Mouse (Mus musculus) MEL (cell line): ENCODE measurements around the gene Irf3. TPM values are rescaled to one million over a fixed set of nuclear protein-coding genes. Genes with fewer than 3 reads are reported as not detected.

Experiments used
- DNase-seq: peaks from one replicate; pipeline ENCODE4 v3.0.0; 2011; ENCODE audit warnings: low read depth, low spot score
- H3K27ac ChIP-seq: 2 replicates; pipeline ENCODE4 v1.5.1; 2012; ENCODE audit warnings: low read depth, mild to moderate bottlenecking, control low read depth, low read length, moderate library complexity; ENCODE audit not compliant: control insufficient read depth
- H3K27me3 ChIP-seq, 2 experiments: fragments of 150-350 bp in 1 of 2; sonication (generic) in 1 of 2; 2 replicates each; pipeline ENCODE4 v1.6.1; 2012; ENCODE audit warnings: low read length in 2 of 2, mild to moderate bottlenecking in 2 of 2, improper control_type of control experiment in 1 of 2, moderate library complexity in 1 of 2; ENCODE audit not compliant: insufficient read depth in 2 of 2, control insufficient read depth in 1 of 2
- H3K36me3 ChIP-seq, 2 experiments: 2 replicates each; pipeline ENCODE4 v1.6.1; 2012 to 2014; ENCODE audit warnings: low read length in 2 of 2, improper control_type of control experiment in 1 of 2, inconsistent platforms in 1 of 2, mild to moderate bottlenecking in 1 of 2; ENCODE audit not compliant: insufficient read depth in 2 of 2, control insufficient read depth in 1 of 2
- H3K4me1 ChIP-seq, 2 experiments: fragments of 150-350 bp in 1 of 2; sonication (generic) in 1 of 2; 2 replicates each; pipeline ENCODE4 v1.6.1; 2012; ENCODE audit warnings: low read length in 2 of 2, improper control_type of control experiment in 1 of 2, mild to moderate bottlenecking in 1 of 2; ENCODE audit not compliant: insufficient read depth in 2 of 2, control insufficient read depth in 1 of 2
- H3K4me3 ChIP-seq, 2 experiments: fragments of 150-350 bp in 1 of 2; sonication (generic) in 1 of 2; 2 replicates each; pipeline ENCODE4 v1.5.1; 2012; ENCODE audit warnings: low read depth in 2 of 2, low read length in 2 of 2, mild to moderate bottlenecking in 2 of 2, moderate library complexity in 2 of 2, control low read depth in 1 of 2, improper control_type of control experiment in 1 of 2; ENCODE audit not compliant: control insufficient read depth in 1 of 2, insufficient read depth in 1 of 2
- H3K79me2 ChIP-seq: 2 replicates; pipeline ENCODE4 v1.6.1; 2012; ENCODE audit warnings: mild to moderate bottlenecking, low read length, moderate library complexity; ENCODE audit not compliant: control insufficient read depth, poor library complexity, insufficient read depth
- H3K9ac ChIP-seq: 2 replicates; pipeline ENCODE4 v1.6.1; 2012; ENCODE audit warnings: low read depth, mild to moderate bottlenecking, control low read depth, low read length, moderate library complexity; ENCODE audit not compliant: control insufficient read depth, poor library complexity, severe bottlenecking
- H3K9me3 ChIP-seq: fragments of 150-350 bp; sonication (generic); replicated peaks from 2 replicates; pipeline ENCODE4 v1.6.1; 2012; ENCODE audit warnings: mild to moderate bottlenecking, low read length, improper control_type of control experiment, moderate library complexity; ENCODE audit not compliant: insufficient read depth
- BHLHE40 ChIP-seq: IDR thresholded peaks from 2 replicates; pipeline ENCODE4 v1.6.1; 2012; ENCODE audit warnings: low read depth, mild to moderate bottlenecking, inconsistent platforms, low read length, improper control_type of control experiment, borderline replicate concordance
- CHD1 ChIP-seq: IDR thresholded peaks from 2 replicates; pipeline ENCODE4 v1.6.1; 2012; ENCODE audit warnings: low read depth, mild to moderate bottlenecking, inconsistent platforms, low read length, improper control_type of control experiment
- CHD2 ChIP-seq: IDR thresholded peaks from 2 replicates; pipeline ENCODE4 v1.6.1; 2011; ENCODE audit warnings: low read length, improper control_type of control experiment
- CTCF ChIP-seq, 3 experiments: IDR thresholded peaks in 2 of 3; conservative IDR thresholded peaks in 1 of 3; 2 replicates each; pipeline ENCODE4 v1.5.1; 2011 to 2012; ENCODE audit warnings: low read length in 3 of 3, low read depth in 2 of 3, mild to moderate bottlenecking in 2 of 3, improper control_type of control experiment in 1 of 3, inconsistent platforms in 1 of 3, mixed read lengths in 1 of 3, moderate library complexity in 1 of 3; ENCODE audit not compliant: control insufficient read depth in 1 of 3, insufficient read depth in 1 of 3, poor library complexity in 1 of 3, severe bottlenecking in 1 of 3
- ELF1 ChIP-seq: IDR thresholded peaks from 2 replicates; pipeline ENCODE4 v1.6.1; 2014; ENCODE audit warnings: low read depth, mild to moderate bottlenecking, inconsistent platforms, low read length, improper control_type of control experiment, moderate library complexity
- GABPA ChIP-seq: IDR thresholded peaks from 2 replicates; pipeline ENCODE4 v1.6.1; 2012; ENCODE audit warnings: low read depth, mild to moderate bottlenecking, inconsistent platforms, low read length, improper control_type of control experiment, moderate library complexity
- JUND ChIP-seq: IDR thresholded peaks from 2 replicates; pipeline ENCODE4 v1.6.1; 2011; ENCODE audit warnings: low read depth, mild to moderate bottlenecking, improper control_type of control experiment, low read length
- MAX ChIP-seq: IDR thresholded peaks from 2 replicates; pipeline ENCODE4 v1.6.1; 2011; ENCODE audit warnings: low read length, improper control_type of control experiment
- MYB ChIP-seq: IDR thresholded peaks from 2 replicates; pipeline ENCODE4 v1.6.1; 2011; ENCODE audit warnings: mild to moderate bottlenecking, low read depth, low read length, improper control_type of control experiment
- NELFE ChIP-seq: IDR thresholded peaks from 2 replicates; pipeline ENCODE4 v1.6.1; 2011; ENCODE audit warnings: low read depth, low read length, improper control_type of control experiment
- NRF1 ChIP-seq: IDR thresholded peaks from 2 replicates; pipeline ENCODE4 v1.6.1; 2014; ENCODE audit warnings: low read depth, mild to moderate bottlenecking, inconsistent platforms, low read length, improper control_type of control experiment, moderate library complexity; ENCODE audit not compliant: poor library complexity, insufficient read depth, severe bottlenecking
- POLR2A ChIP-seq, 2 experiments: IDR thresholded peaks; 2 replicates each; pipeline ENCODE4 v1.6.1; 2011 to 2012; ENCODE audit warnings: low read length in 2 of 2, mild to moderate bottlenecking in 2 of 2, control low read depth in 1 of 2, improper control_type of control experiment in 1 of 2, low read depth in 1 of 2, moderate library complexity in 1 of 2; ENCODE audit not compliant: control insufficient read depth in 1 of 2, insufficient read depth in 1 of 2, poor library complexity in 1 of 2
- RCOR1 ChIP-seq: IDR thresholded peaks from 2 replicates; pipeline ENCODE4 v1.6.1; 2012; ENCODE audit warnings: low read depth, mild to moderate bottlenecking, inconsistent platforms, low read length, improper control_type of control experiment
- TCF12 ChIP-seq: IDR thresholded peaks from 2 replicates; pipeline ENCODE4 v1.6.1; 2014; ENCODE audit warnings: low read depth, mild to moderate bottlenecking, inconsistent platforms, low read length, improper control_type of control experiment, moderate library complexity
- USF1 ChIP-seq: IDR thresholded peaks from 2 replicates; pipeline ENCODE4 v1.6.1; 2014; ENCODE audit warnings: low read depth, mild to moderate bottlenecking, inconsistent platforms, low read length, improper control_type of control experiment, moderate library complexity
- USF2 ChIP-seq, 2 experiments: IDR thresholded peaks; 2 replicates each; pipeline ENCODE4 v1.6.1; 2011 to 2012; ENCODE audit warnings: improper control_type of control experiment in 2 of 2, low read length in 2 of 2, borderline replicate concordance in 1 of 2, inconsistent platforms in 1 of 2, low read depth in 1 of 2, mild to moderate bottlenecking in 1 of 2; ENCODE audit not compliant: insufficient read depth in 1 of 2
- ZKSCAN1 ChIP-seq: IDR thresholded peaks from 2 replicates; pipeline ENCODE4 v1.6.1; 2012; ENCODE audit warnings: low read depth, mild to moderate bottlenecking, inconsistent platforms, low read length, improper control_type of control experiment, moderate library complexity
- polyA plus RNA-seq, 2 experiments: library from polyadenylated mRNA; stranded (reverse) in 1 of 2; unstranded in 1 of 2; fragments of >175 nt in 1 of 2; fragments of >200 nt in 1 of 2; gene quantifications; 2 replicates each; pipeline versions ENCODE4 v1.2.1 to v1.2.4; 2012; ENCODE audit warnings: low replicate concordance in 2 of 2, low read depth in 1 of 2; ENCODE audit not compliant: insufficient read length in 2 of 2, insufficient read depth in 1 of 2, missing spikeins in 1 of 2
- total RNA-seq: library from RNA; depleted of rRNA; stranded (reverse); fragments of 300-350 nt; gene quantifications from 2 replicates; pipeline ENCODE4 v1.2.3, GENCODE M21; 2012

Gene Irf3
- total and polyA plus RNA-seq, 3 experiments: 82.1 to 83.4 TPM; not detected in 1

DNA sequence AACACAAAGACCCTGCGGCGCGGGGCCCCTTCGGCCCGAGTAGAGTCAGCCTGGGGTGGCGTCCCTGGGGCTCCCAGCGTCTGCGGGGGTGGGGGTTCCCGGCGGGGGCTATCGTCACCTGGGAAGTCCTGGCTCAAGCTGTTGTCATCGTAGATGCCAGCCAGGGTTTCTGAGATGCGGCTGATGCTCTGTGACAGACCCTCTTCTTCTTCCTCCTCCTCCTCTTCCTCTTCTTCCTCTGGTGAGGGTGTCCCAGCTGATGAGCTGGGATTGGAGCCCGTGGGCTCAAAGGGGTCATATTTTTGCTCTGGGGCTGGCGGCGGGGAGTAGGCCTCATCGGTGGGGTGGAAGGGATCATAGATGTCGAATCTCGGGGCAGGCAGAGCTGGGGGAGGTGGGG is 11.0 kb downstream of the Irf3 start:
- H3K9me3 ChIP-seq: no peaks in the 10 kb centered on the region
- H3K4me3 ChIP-seq: no peak overlapping the region
- TF ChIP-seq MAX (no peak), CHD2 (no peak), RCOR1 (no peak), MYB (no peak), TCF12 (no peak), POLR2A (IDR thresholded peaks at IDR 0.05; ENCODE audit: control insufficient read depth in 1 of 2, insufficient read depth in 1 of 2, low read depth in 1 of 2, low read length in 2 of 2, poor library complexity in 1 of 2) (no peak), USF2 (IDR thresholded peaks at IDR 0.05; ENCODE audit: borderline replicate concordance in 1 of 2, insufficient read depth in 1 of 2, low read depth in 1 of 2, low read length in 2 of 2) (no peak), JUND (no peak), CTCF (IDR thresholded peaks at IDR 0.05 in 2 of 3, conservative IDR thresholded peaks at IDR 0.05 in 1 of 3; ENCODE audit: control insufficient read depth in 1 of 3, insufficient read depth in 1 of 3, low read depth in 2 of 3, low read length in 3 of 3, poor library complexity in 1 of 3, severe bottlenecking in 1 of 3) (no peak), GABPA (no peak), USF1 (no peak), ELF1 (no peak), ZKSCAN1 (no peak), CHD1 (no peak), NRF1 (no peak), BHLHE40 (no peak)
- TF ChIP-seq, all 39 proteins: peak for 0
- H3K9ac ChIP-seq: no peak overlapping the region
- no peak for DNase-seq
- peaks cover 0 to 3% of the 10 kb centered on the region in 2 experiments; a peak in 1 of 4 replicates for H3K4me1 ChIP-seq
- peaks cover 0 to 4% of the 10 kb centered on the region in 2 experiments; a peak in 3 of 4 replicates for H3K36me3 ChIP-seq
- H3K27me3 ChIP-seq: no peaks in the 10 kb centered on the region
- H3K79me2 ChIP-seq: no peaks in the 10 kb centered on the region; the same call in 1 of the 2 replicates
- no peak overlapping the region for H3K27ac ChIP-seq

DNA sequence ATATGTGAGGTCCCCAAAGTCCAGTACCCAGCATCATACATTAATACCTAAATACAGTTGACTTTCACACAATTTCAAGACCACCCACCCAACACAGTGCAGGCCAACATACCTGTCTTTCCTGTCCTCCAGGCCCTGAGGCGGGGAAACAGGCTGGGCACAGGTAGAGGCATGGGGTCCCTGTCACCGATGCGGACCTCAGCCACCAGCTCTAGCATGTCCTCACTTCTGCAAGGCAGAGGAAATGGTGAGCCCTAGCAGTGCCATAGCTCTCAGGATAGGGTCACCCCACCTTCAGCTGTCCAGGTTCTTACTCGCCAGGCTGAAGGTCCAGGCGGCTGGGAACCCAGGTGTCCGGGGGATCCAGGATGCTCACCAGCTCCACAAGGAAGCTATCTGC is 14.6 kb downstream of the Irf3 start:
- no peak overlapping the region for H3K9ac ChIP-seq
- no peaks in the 10 kb centered on the region for H3K27me3 ChIP-seq
- peaks cover 4 to 8% of the 10 kb centered on the region in 2 experiments for H3K36me3 ChIP-seq
- peaks cover 4 to 14% of the 10 kb centered on the region in 2 experiments for H3K4me1 ChIP-seq
- no peaks in the 10 kb centered on the region for H3K9me3 ChIP-seq
- H3K4me3 ChIP-seq: no peak overlapping the region
- DNase-seq: no peak
- H3K79me2 ChIP-seq: peaks cover 16% of the 10 kb centered on the region
- no peak overlapping the region for H3K27ac ChIP-seq
- TF ChIP-seq ZKSCAN1 (no peak), CTCF (IDR thresholded peaks at IDR 0.05 in 2 of 3, conservative IDR thresholded peaks at IDR 0.05 in 1 of 3; ENCODE audit: control insufficient read depth in 1 of 3, insufficient read depth in 1 of 3, low read depth in 2 of 3, low read length in 3 of 3, poor library complexity in 1 of 3, severe bottlenecking in 1 of 3) (no peak), CHD1 (no peak), USF1 (no peak), NELFE (no peak)
